Mouse (Mus musculus): ENCODE measurements around the gene Nubp2.
A peak's percentile ranks its signal among the peaks of the same experiment; 100 is the strongest.

- TF ChIP-seq CTCF (IDR thresholded peaks at IDR 0.05; ENCODE audit: low read depth, low read length) (no peak), POLR2A (IDR thresholded peaks at IDR 0.05; ENCODE audit: extremely low read depth, insufficient read depth, low read length) (peak; percentile 84)
These were observed 7.6 kb downstream of the Nubp2 start for GRCm38 (mm10) chr17:24878531-24878930.
